Mouse (Mus musculus) erythroblast, embryonic 14.5 days (primary cell): ENCODE measurements around the gene Tmem248.

Experiments used
- GATA1 ChIP-seq: IDR thresholded peaks from 2 replicates; pipeline ENCODE4 v1.6.1; 2012; ENCODE audit warnings: low read length, inconsistent platforms, mixed read lengths
- TAL1 ChIP-seq: IDR thresholded peaks from 3 replicates; pipeline ENCODE4 v1.6.1; 2012; ENCODE audit warnings: low read length, inconsistent platforms, mixed read lengths

DNA sequence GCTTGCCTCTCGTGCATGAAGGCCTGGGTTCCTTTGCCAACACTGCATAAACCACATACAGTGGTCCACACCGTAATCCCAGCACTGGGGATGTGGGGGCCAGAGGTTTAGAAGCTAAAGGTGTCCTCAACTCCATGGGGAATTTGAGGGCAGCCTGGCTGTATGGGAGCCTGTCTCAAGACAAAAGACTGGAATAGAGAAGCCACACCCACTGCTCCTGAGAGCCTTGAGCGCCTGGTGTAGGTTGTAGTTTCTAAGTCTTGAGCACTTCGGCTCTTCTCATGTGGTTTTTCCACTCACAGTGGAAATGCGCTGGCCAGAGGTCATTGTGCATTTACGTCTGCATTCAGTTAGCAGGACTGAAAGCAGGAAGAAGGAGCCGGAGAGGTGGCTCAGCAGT lies 71.2 kb downstream of the Tmem248 start:
- TF ChIP-seq GATA1 (no peak), TAL1 (no peak)
